In genomic region chr16:56396586-56396985, GRCm38 (mm10) we compare ENCODE assay signal across 12 mouse cellular contexts.
A peak's percentile ranks its signal among the peaks of the same experiment; 100 is the strongest.
DNase-seq lines count a peak whose midpoint lies in the region; ATAC-seq lines count a peak whose summit lies in the region.
"Had no signal": no experiment of that assay in that cellular context is flagged by ENCODE, and none has a peak within 500 bp of the region (broad histone marks: within the 10 kb centered on the region; RNA-seq: fewer than 3 reads in every experiment).

No protein-coding gene starts in this region.

- DNase-seq in kidney, adult 11 months: no peak
- peak; percentile 35 for DNase-seq in embryo, embryonic 11 days
- peak; percentile 61 for DNase-seq in large intestine, adult 2 months (ENCODE audit: low read depth, low spot score)
- no peak for DNase-seq in cerebellum, adult 9-11 months
- no peak for DNase-seq in right cerebral cortex, adult 2 months (ENCODE audit: low spot score in 2 of 2)
- DNase-seq in adrenal gland, postnatal 4 days (ENCODE audit: low spot score in 2 of 2): no peak
- DNase-seq: cerebellum, postnatal 36 days; gastrocnemius, postnatal 25 days; heart, postnatal 14 days had no signal

- H3K4me2 ChIP-seq in kidney, embryonic 16.5 days (replicated peaks; ENCODE audit: low read depth, low read length): no peak overlapping the region
- no peak overlapping the region for H3K4me2 ChIP-seq in midbrain, embryonic 16.5 days (ENCODE audit: low read length)

- 4% methylated on average over 4 of the region's 4 CpGs for WGBS in kidney, embryonic 16.5 days
- 8% methylated on average over 4 of the region's 4 CpGs for WGBS in large intestine, adult 2 months
- 37% methylated on average over 4 of the region's 4 CpGs for WGBS in midbrain, embryonic 16.5 days

- no peaks in the 10 kb centered on the region for H3K4me1 ChIP-seq in kidney, embryonic 16.5 days (ENCODE audit: insufficient read depth, low read length)
- H3K4me1 ChIP-seq in midbrain, embryonic 16.5 days (ENCODE audit: control insufficient read depth, insufficient read depth, low read length): peaks cover 2% of the 10 kb centered on the region; the same call in 1 of the 2 replicates
- H3K4me1 ChIP-seq: forebrain, embryonic 10.5 days had no signal

- no peaks in the 10 kb centered on the region for H3K36me3 ChIP-seq in kidney, embryonic 16.5 days (ENCODE audit: insufficient read depth, low read length)
- H3K36me3 ChIP-seq in midbrain, embryonic 16.5 days (ENCODE audit: control insufficient read depth, insufficient read depth, low read length): no peaks in the 10 kb centered on the region
- H3K36me3 ChIP-seq: forebrain, embryonic 10.5 days had no signal

- H3K27me3 ChIP-seq in kidney, embryonic 16.5 days (ENCODE audit: insufficient read depth, low read length): no peaks in the 10 kb centered on the region
- H3K27me3 ChIP-seq in midbrain, embryonic 16.5 days (ENCODE audit: control insufficient read depth, insufficient read depth, low read depth, low read length): no peaks in the 10 kb centered on the region

- H3K27ac ChIP-seq in kidney, embryonic 16.5 days (ENCODE audit: low read length): no peak overlapping the region
- H3K27ac ChIP-seq in midbrain, embryonic 16.5 days (ENCODE audit: low read length): no peak overlapping the region
- H3K27ac ChIP-seq: forebrain, embryonic 10.5 days had no signal

- H3K9me3 ChIP-seq in kidney, embryonic 16.5 days (ENCODE audit: low read length): 0 out of 2 replicates have a peak, but pooled peaks cover 2% of the 10 kb centered on the region
- no peaks in the 10 kb centered on the region for H3K9me3 ChIP-seq in midbrain, embryonic 16.5 days (replicated peaks; ENCODE audit: control insufficient read depth, low read length, poor library complexity, severe bottlenecking)
- H3K9me3 ChIP-seq: forebrain, embryonic 10.5 days had no signal

- H3K4me3 ChIP-seq in kidney, embryonic 16.5 days (ENCODE audit: low read length): no peak overlapping the region
- no peak overlapping the region for H3K4me3 ChIP-seq in midbrain, embryonic 16.5 days (ENCODE audit: low read depth, low read length)
- H3K4me3 ChIP-seq: forebrain, embryonic 10.5 days had no signal

- peak; percentile 85; the same call in 1 of the 2 replicates for ATAC-seq in kidney, embryonic 16.5 days (ENCODE audit: low FRiP score, low TSS enrichment)
- ATAC-seq in midbrain, embryonic 16.5 days: peak; percentile 39; the same call in 1 of the 2 replicates

- no peak overlapping the region for H3K9ac ChIP-seq in kidney, embryonic 16.5 days (replicated peaks; ENCODE audit: low read length)
- no peak overlapping the region for H3K9ac ChIP-seq in midbrain, embryonic 16.5 days (ENCODE audit: low read depth, low read length)

Comparison
In these comparisons a context has a peak if more than half of its experiments do, and no peak if none do; other contexts are left out.
1. DNase-seq: peak in embryo, embryonic 11 days (single experiment) and large intestine, adult 2 months (single experiment); none in kidney, adult 11 months (single experiment), cerebellum, adult 9-11 months (single experiment), right cerebral cortex, adult 2 months (0 of 2) and adrenal gland, postnatal 4 days (0 of 2).